In the genomic region with DNA sequence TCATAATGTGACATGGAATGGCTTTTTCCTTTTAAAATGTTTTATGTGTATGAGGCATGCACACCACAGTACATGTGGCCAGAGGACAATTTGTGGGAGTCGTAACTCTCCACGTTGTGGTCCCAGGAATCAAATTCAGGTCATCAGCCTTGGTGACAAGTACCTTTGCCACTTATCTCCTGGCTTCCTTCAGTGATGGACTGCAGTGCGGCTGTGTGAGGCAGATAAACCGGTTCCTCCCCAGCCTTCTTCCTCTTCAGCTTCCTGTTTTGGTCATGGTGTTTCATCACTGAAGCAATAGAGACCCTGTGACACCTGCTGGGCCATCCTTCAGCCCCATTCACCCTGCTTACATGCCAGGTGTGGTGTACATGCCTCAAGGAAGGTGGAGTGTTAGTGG, we compare ENCODE assay signal across 33 mouse cellular contexts. TPM values are rescaled to one million over a fixed set of nuclear protein-coding genes. Genes with fewer than 3 reads are reported as not detected.
A peak's percentile ranks its signal among the peaks of the same experiment; 100 is the strongest.
DNase-seq lines count a peak whose midpoint lies in the region; ATAC-seq and TF ChIP-seq lines count a peak whose summit lies in the region.
"Had no signal": no experiment of that assay in that cellular context is flagged by ENCODE, and none has a peak within 500 bp of the region (broad histone marks: within the 10 kb centered on the region; RNA-seq: fewer than 3 reads in every experiment).

No protein-coding gene starts in this region.

- H3K4me1 ChIP-seq in liver, embryonic 12.5 days, result peaks cover 43% of the 10 kb centered on the region
- H3K4me1 ChIP-seq: forebrain, embryonic 10.5 days; hindbrain, embryonic 15.5 days; midbrain, embryonic 10.5 days had no signal

- DNase-seq in gastrocnemius, adult 2 months, result peak; percentile 5
- DNase-seq in gastrocnemius, adult 18-20 months (ENCODE audit: low spot score), result no peak
- DNase-seq in MEL-GATA-1-ER (ENCODE audit: extremely low read depth, low read depth), result peak; percentile 92
- DNase-seq in ovary, postnatal 14 days (ENCODE audit: low spot score), result no peak
- DNase-seq in adrenal gland, postnatal 14 days, result no peak
- no peak for DNase-seq in cerebellum, adult 11-12 months
- DNase-seq: adrenal gland, postnatal 25 days; cerebellum, adult 11 months; cerebellum, postnatal 10 days; gastrocnemius, postnatal 25 days; heart, adult 2 months; heart, postnatal 14 days; kidney, adult 2 months; layer of hippocampus, postnatal 36 days; lung, adult 18-20 months; lung, postnatal 10 days; thymus, postnatal 25 days had no signal

- H3K27ac ChIP-seq in gastrocnemius, adult 2 months, result no peak overlapping the region
- H3K27ac ChIP-seq in liver, embryonic 12.5 days, result no peak overlapping the region
- H3K27ac ChIP-seq: forebrain, embryonic 10.5 days; heart, adult 2 months; heart, embryonic 13.5 days; hindbrain, embryonic 15.5 days; kidney, postnatal 0 days; midbrain, embryonic 10.5 days had no signal

- H3K9ac ChIP-seq in liver, embryonic 12.5 days, result no peak overlapping the region
- H3K9ac ChIP-seq: heart, embryonic 13.5 days; hindbrain, embryonic 15.5 days had no signal

- H3K36me3 ChIP-seq in liver, embryonic 12.5 days, result peaks cover 50% of the 10 kb centered on the region

- 11% methylated on average over 4 of the region's 4 CpGs for WGBS in liver, embryonic 12.5 days (ENCODE audit: insufficient replicate concordance)

- no peaks in the 10 kb centered on the region for H3K27me3 ChIP-seq in liver, embryonic 12.5 days (replicated peaks)
- H3K27me3 ChIP-seq: heart, embryonic 13.5 days; hindbrain, embryonic 15.5 days had no signal

- no peak for TF ChIP-seq CTCF in gastrocnemius, adult 2 months (IDR thresholded peaks at IDR 0.05)

- ATAC-seq in liver, embryonic 12.5 days, result peak; percentile 26; the same call in 1 of the 2 replicates
- ATAC-seq in megakaryocyte-erythroid progenitor cell, adult 5-6 weeks (replicated peaks; ENCODE audit: low FRiP score, low TSS enrichment, poor library complexity, severe bottlenecking), result peak; percentile 66
- ATAC-seq: CD4-positive, CD25-positive, alpha-beta regulatory T cell, adult 4 months; forebrain, embryonic 16.5 days; midbrain, embryonic 16.5 days had no signal

- intact Hi-C loops in gastrocnemius, adult 2 months (cut with DNase I), result no loop called here

- H3K4me2 ChIP-seq in liver, embryonic 12.5 days, result no peak overlapping the region
- H3K4me2 ChIP-seq: heart, embryonic 13.5 days; hindbrain, embryonic 15.5 days had no signal

- H3K9me3 ChIP-seq in liver, embryonic 12.5 days (replicated peaks), result no peaks in the 10 kb centered on the region
- H3K9me3 ChIP-seq: forebrain, embryonic 10.5 days; heart, embryonic 13.5 days; hindbrain, embryonic 15.5 days; midbrain, embryonic 10.5 days had no signal

- no peak overlapping the region for H3K4me3 ChIP-seq in gastrocnemius, adult 2 months
- H3K4me3 ChIP-seq in liver, embryonic 12.5 days, result no peak overlapping the region
- H3K4me3 ChIP-seq: forebrain, embryonic 10.5 days; heart, adult 2 months; heart, embryonic 13.5 days; hindbrain, embryonic 15.5 days; midbrain, embryonic 10.5 days had no signal

RNA-seq across cellular contexts. Expression of a gene that starts 8.0 kb away (rescaled TPM):
- total RNA-seq in gastrocnemius, adult 2 months (2021), result 10 to 100 TPM; 12.0 to 12.2 TPM
- total RNA-seq in gastrocnemius, adult 18-20 months (2021), result 1 to 10 TPM; 8.7 to 9.5 TPM
- 358 and 387 TPM in 2 replicates for polyA plus RNA-seq in liver, embryonic 12.5 days (2016; fragmentation: Nextera tagmentation; extraction: Ambion mirVana)
- 261 and 281 TPM in 2 replicates for total RNA-seq in megakaryocyte-erythroid progenitor cell, adult 5-6 weeks (2014; fragmentation: Nextera tagmentation)
- 31.8 and 77.4 TPM in 2 replicates for total RNA-seq in megakaryocyte-erythroid progenitor cell, adult 5-6 weeks (2017)
- total RNA-seq in adrenal gland, postnatal 14 days (2021), result 69.7 and 92.4 TPM in 2 replicates

RNA-seq across cellular contexts. Expression of a gene that starts 19.1 kb away (rescaled TPM):
- under 1 TPM; 0.56 to 0.69 TPM for total RNA-seq in gastrocnemius, adult 2 months (2021)
- under 1 TPM; 0.16 to 0.64 TPM for total RNA-seq in gastrocnemius, adult 18-20 months (2021)
- 7.7 and 8.5 TPM in 2 replicates for polyA plus RNA-seq in liver, embryonic 12.5 days (2016; fragmentation: Nextera tagmentation; extraction: Ambion mirVana)
- not detected in 2 replicates for total RNA-seq in megakaryocyte-erythroid progenitor cell, adult 5-6 weeks (2014; fragmentation: Nextera tagmentation)
- 0.33 TPM in 1 of 2 replicates, not detected in the other for total RNA-seq in megakaryocyte-erythroid progenitor cell, adult 5-6 weeks (2017)
- total RNA-seq in adrenal gland, postnatal 14 days (2021), result 2.5 and 32.8 TPM in 2 replicates
- polyA plus RNA-seq: embryonic facial prominence, embryonic 11.5 days; forebrain, embryonic 10.5 days; heart, embryonic 13.5 days; kidney, postnatal 0 days; stomach, embryonic 14.5 days had no signal

RNA-seq across cellular contexts. Expression of a gene that starts 25.0 kb away (rescaled TPM):
- total RNA-seq in gastrocnemius, adult 2 months (2021), result 10 to 100 TPM; 21.0 to 21.6 TPM
- 10 to 100 TPM; 19.6 to 20.4 TPM for total RNA-seq in gastrocnemius, adult 18-20 months (2021)
- polyA plus RNA-seq in liver, embryonic 12.5 days (2016; fragmentation: Nextera tagmentation; extraction: Ambion mirVana), result 64.2 and 65.9 TPM in 2 replicates
- 69.1 and 70.6 TPM in 2 replicates for total RNA-seq in megakaryocyte-erythroid progenitor cell, adult 5-6 weeks (2014; fragmentation: Nextera tagmentation)
- 54.7 and 66.6 TPM in 2 replicates for total RNA-seq in megakaryocyte-erythroid progenitor cell, adult 5-6 weeks (2017)
- total RNA-seq in adrenal gland, postnatal 14 days (2021), result 49.5 and 56.3 TPM in 2 replicates

RNA-seq across cellular contexts. Expression of a gene that starts 43.6 kb away (rescaled TPM):
- 100 to 1,000 TPM; 132 to 136 TPM for total RNA-seq in gastrocnemius, adult 2 months (2021)
- total RNA-seq in gastrocnemius, adult 18-20 months (2021), result 100 to 1,000 TPM; 112 to 130 TPM
- polyA plus RNA-seq in liver, embryonic 12.5 days (2016; fragmentation: Nextera tagmentation; extraction: Ambion mirVana), result 220 and 226 TPM in 2 replicates
- 456 and 583 TPM in 2 replicates for total RNA-seq in megakaryocyte-erythroid progenitor cell, adult 5-6 weeks (2014; fragmentation: Nextera tagmentation)
- total RNA-seq in megakaryocyte-erythroid progenitor cell, adult 5-6 weeks (2017), result 804 and 881 TPM in 2 replicates
- total RNA-seq in adrenal gland, postnatal 14 days (2021), result 290 and 302 TPM in 2 replicates

RNA-seq across cellular contexts. Expression of a gene that starts 59.9 kb away (rescaled TPM):
- 1 to 10 TPM; 6.1 to 6.8 TPM for total RNA-seq in gastrocnemius, adult 2 months (2021)
- total RNA-seq in gastrocnemius, adult 18-20 months (2021), result 1 to 10 TPM; 5.8 to 6.3 TPM
- polyA plus RNA-seq in liver, embryonic 12.5 days (2016; fragmentation: Nextera tagmentation; extraction: Ambion mirVana), result not detected in 2 replicates
- total RNA-seq in megakaryocyte-erythroid progenitor cell, adult 5-6 weeks (2014; fragmentation: Nextera tagmentation), result not detected in 2 replicates
- not detected in 2 replicates for total RNA-seq in megakaryocyte-erythroid progenitor cell, adult 5-6 weeks (2017)
- total RNA-seq in adrenal gland, postnatal 14 days (2021), result not detected in 2 replicates
- total RNA-seq: adrenal gland, postnatal 25 days; layer of hippocampus, adult 8-10 months; layer of hippocampus, postnatal 36 days; left cerebral cortex, postnatal 36 days had no signal
- polyA plus RNA-seq: CD4-positive, CD25-positive, alpha-beta regulatory T cell, adult 4 months; embryonic facial prominence, embryonic 11.5 days; forebrain, embryonic 10.5 days; forebrain, embryonic 16.5 days; hindbrain, embryonic 15.5 days; intestine, embryonic 14.5 days; kidney, postnatal 0 days; midbrain, embryonic 16.5 days; neural tube, embryonic 14.5 days; stomach, embryonic 14.5 days had no signal

Comparison
In these comparisons a context has a peak if more than half of its experiments do, and no peak if none do; other contexts are left out.
1. DNase-seq: peak in gastrocnemius, adult 2 months (single experiment) and MEL-GATA-1-ER (single experiment); none in gastrocnemius, adult 18-20 months (single experiment), ovary, postnatal 14 days (single experiment), adrenal gland, postnatal 14 days (single experiment) and cerebellum, adult 11-12 months (single experiment).